Mouse (Mus musculus): ENCODE data around the gene Khdrbs1. TPM values are rescaled to one million over a fixed set of nuclear protein-coding genes. Genes with fewer than 3 reads are reported as not detected.
A peak's percentile ranks its signal among the peaks of the same experiment; 100 is the strongest.
"Not testable (repeated sequence)": the region's sequence is repeated elsewhere in the genome, so short reads cannot be mapped to it uniquely, and the experiment has no call there.

Gene Khdrbs1
- total RNA-seq, 2 experiments from 2014 or later: 44.2 to 49.3 TPM

- no peak for DNase-seq
- intact Hi-C loops (cut with DNase I): no loop called here
Observed at GRCm38 (mm10) chr4:129746591-129746990, 4.5 kb upstream of the Khdrbs1 start.

- no peak for DNase-seq
- intact Hi-C loops (cut with DNase I): no loop called here
Observed at GRCm38 (mm10) chr4:129746106-129746505, 4.0 kb upstream of the Khdrbs1 start.

DNA sequence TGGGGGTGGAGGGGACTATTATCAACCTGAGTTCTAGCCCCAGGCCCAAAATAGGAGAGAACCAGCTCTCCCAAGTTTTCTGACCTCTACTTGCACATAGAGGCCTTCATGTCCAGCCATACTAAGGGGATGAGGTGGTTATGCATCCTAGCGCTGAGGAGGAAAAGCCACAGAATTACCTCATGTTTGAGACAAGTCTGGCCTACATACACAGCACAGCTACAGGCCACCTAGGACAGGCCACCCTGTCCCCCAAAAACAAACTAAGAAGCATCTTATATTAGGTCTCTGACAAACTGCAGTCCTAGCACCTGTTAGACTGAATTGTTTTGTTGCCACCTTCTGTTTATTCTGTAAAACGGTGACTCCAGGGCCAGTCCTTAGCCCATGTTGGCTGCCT, 1.4 kb upstream of the Khdrbs1 start:
- DNase-seq: no peak
- intact Hi-C loops (cut with DNase I): loop anchor here (5.0 kb wide), 2 partner anchors 41 to 79 kb away; no protein-coding TSS in a partner anchor

DNA sequence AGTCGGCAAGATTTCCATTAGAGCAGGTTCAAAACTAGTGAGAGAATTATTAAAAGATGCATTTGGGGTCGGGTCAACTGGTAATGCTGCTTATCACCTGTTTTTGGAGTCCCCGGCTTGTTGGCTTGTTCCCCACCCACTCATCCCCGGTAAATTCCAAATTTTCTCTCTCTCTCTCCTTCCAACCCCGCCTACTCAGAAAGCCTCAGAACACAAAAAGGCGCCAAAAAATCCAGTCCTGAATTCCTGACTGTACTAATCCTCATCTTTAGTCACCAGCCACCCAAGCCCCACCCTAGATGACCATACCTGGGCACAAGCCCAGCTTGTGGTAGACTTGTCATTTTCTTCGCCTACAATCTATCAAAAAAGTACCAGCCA, 897 bp upstream of the Khdrbs1 start:
- peak in 1 of 2 experiments; percentile 2 for DNase-seq
- intact Hi-C loops (cut with DNase I): loop anchor here (5.0 kb wide), 2 partner anchors 41 to 79 kb away; no protein-coding TSS in a partner anchor

DNA sequence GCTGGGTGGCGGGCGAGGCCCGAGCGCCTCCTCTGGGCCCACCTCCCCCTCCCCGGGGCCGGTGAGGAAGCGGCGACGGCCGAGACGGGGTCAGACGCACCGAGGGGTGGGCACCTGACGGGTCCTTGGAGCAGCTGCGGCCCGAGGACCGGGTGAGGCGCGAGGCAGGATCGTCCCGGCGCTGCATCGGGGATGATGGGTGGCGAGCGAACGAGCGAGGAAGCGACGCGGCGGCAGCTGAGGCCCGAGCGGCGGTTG, 200 bp downstream of the Khdrbs1 start:
- no peak for DNase-seq
- intact Hi-C loops (cut with DNase I): loop anchor here (5.0 kb wide), 2 partner anchors 40 to 80 kb away; no protein-coding TSS in a partner anchor

GRCm38 (mm10) chr4:129741251-129741973, 691 bp downstream of the Khdrbs1 start:
- peak; percentile 45 to 50 for DNase-seq
- intact Hi-C loops (cut with DNase I): loop anchor here (5.0 kb wide), 2 partner anchors 39 to 81 kb away; no protein-coding TSS in a partner anchor

GRCm38 (mm10) chr4:129739111-129739645, 2.9 kb downstream of the Khdrbs1 start:
- intact Hi-C loops (cut with DNase I): no loop called here
- no peak for DNase-seq

DNA sequence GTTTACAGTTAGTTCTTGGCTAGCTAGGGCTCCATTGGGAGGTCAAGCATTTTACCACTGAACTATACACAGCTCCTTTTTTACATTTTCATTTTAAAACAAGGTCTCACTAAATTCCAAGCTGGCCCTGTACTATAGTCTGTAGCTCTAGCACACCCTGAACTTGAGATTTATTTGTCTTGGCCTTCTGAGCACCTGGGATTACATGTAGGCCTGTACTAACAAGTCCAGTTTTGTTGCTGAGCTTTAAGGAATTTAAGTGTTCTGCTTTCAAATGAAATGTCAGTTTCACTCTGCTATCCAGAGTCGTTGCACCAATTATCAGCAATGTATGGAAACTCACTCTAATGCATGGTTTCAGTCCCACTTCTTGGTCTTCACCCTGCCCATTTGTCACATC, 5.9 kb downstream of the Khdrbs1 start:
- intact Hi-C loops (cut with DNase I): no loop called here
- DNase-seq: no peak

DNA sequence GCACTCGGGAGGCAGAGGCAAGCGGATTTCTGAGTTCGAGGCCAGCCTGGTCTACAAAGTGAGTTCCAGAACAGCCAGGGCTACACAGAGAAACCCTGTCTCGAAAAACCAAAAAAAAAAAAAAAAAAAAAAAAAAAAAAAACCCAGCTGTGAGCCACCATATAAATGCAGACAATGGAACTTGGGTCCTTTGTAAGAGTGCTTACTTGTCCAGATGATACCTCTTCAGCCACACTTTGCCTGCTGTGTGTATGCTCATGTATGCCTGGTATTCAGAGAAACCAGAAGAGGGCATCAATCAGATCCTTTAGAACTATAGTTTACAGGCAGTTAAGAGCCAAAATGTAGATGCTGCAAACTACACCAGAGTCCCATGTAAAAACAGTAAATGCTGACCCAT, 6.6 kb downstream of the Khdrbs1 start:
- intact Hi-C loops (cut with DNase I); DNase-seq: not testable (repeated sequence)

- DNase-seq: no peak
- intact Hi-C loops (cut with DNase I): no loop called here
Observed at GRCm38 (mm10) chr4:129731423-129731822, 10.7 kb downstream of the Khdrbs1 start.

- intact Hi-C loops (cut with DNase I): no loop called here
- no peak for DNase-seq
Observed at GRCm38 (mm10) chr4:129716310-129716709, 25.8 kb downstream of the Khdrbs1 start.

DNA sequence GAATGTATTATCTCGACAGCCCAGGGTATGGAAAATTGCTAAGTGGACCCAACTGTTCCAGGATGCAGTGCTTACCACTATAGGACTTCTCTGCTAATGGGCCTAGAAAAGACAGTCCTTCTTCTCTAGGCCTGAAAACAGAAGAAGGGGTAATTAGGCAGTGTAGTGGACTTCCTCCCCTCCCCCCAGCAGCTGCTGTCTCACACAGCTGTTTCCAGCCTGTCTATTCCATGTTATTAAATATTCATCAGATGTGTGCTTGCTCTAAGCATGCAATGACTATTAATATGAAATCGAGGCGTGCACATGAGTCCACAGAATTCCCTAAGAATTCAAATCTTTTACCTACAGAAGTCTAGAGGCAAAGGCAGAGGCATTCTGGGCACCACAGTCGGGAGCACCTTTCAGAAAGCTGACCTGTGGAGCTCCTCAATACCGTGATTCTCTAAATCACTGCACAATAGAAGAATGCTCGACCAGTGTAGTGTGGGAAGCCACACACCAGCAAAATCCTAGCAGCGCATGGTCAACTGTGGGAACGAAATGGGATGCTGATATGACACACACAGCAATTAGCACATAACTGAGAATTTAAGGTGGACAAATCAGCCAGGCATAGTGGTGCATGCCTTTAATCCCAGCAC, 32.5 kb downstream of the Khdrbs1 start:
- intact Hi-C loops (cut with DNase I): no loop called here
- DNase-seq: peak in 1 of 2 experiments; percentile 37

- intact Hi-C loops (cut with DNase I): no loop called here
- DNase-seq: no peak
Observed at GRCm38 (mm10) chr4:129706750-129707149, 35.4 kb downstream of the Khdrbs1 start.

GRCm38 (mm10) chr4:129702454-129702853, 39.6 kb downstream of the Khdrbs1 start:
- DNase-seq: peak; percentile 73 to 75
- intact Hi-C loops (cut with DNase I): loop anchor here (5.0 kb wide), 3 partner anchors 40 to 385 kb away; partner anchors contain the start of genes Adgrb2 and Khdrbs1

DNA sequence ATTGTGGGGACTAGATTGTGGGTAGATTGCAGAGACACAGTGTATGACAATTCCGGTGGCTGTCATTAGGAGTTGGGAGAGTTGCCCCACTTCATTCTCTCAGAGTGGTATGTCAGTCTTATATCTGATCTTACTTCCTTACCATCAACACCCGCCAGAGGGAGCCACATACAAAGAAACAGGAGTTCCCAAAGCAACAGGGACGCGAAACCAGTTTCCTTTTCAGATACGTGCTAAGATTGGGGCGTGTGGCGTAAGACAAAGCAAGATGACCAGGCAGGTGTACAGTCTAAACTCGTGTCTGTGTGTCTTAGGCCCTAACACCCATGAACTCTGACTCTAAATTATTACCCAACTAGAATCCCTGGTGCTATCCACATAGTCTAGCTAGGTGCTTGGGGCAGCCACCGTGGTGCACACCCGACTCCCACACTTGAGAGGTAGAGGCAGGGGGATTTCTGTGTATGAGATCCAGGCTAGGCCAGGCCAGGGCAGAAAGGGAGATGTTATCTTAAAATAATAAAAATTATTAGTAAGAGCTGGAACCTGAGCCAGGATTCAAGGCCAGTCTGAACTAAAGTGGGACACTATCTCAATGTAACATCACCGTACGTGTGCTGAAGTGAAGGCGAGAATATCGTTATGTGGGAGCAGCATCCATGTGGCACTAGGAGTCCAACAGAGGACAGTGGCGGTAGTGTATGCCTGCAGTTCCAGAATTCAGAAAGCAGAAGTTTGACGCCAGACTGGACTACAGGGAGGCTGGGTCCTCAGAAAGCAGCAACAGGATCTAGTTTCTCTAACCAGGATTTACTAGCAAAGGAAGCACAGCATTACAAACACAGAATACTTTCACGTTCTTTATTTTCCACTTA, 40.4 kb downstream of the Khdrbs1 start:
- peak; percentile 84 to 91 for DNase-seq
- intact Hi-C loops (cut with DNase I): loop anchor here (2.0 to 5.0 kb wide), 5 partner anchors 41 to 386 kb away; partner anchors contain the start of genes Adgrb2, Khdrbs1 and Spocd1

DNA sequence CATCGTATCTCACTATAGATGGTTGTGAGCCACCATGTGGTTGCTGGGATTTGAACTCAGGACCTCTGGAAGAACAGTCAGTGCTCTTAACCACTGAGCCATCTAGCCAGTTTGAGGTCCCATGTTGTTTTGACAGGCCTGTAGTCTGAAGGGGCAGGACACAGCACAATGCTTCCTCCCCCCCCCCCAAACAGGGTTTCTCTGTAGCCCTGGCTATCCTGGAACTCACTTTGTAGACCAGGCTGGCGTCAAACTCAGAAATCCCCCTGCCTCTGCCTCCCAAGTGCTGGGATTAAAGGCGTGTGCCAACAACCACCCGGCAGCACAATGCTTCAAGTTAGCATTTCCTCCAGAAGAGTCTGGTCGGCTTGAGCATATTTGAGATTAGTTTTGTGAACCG, 41.4 kb downstream of the Khdrbs1 start:
- intact Hi-C loops (cut with DNase I): loop anchor here (2.0 to 5.0 kb wide), 5 partner anchors 42 to 387 kb away; partner anchors contain the start of genes Adgrb2, Khdrbs1 and Spocd1
- DNase-seq: not testable (repeated sequence)

- intact Hi-C loops (cut with DNase I): loop anchor here (2.0 to 5.0 kb wide), 5 partner anchors 42 to 387 kb away; partner anchors contain the start of genes Adgrb2, Khdrbs1 and Spocd1
- DNase-seq: no peak
Observed at GRCm38 (mm10) chr4:129700216-129700615, 41.9 kb downstream of the Khdrbs1 start.

GRCm38 (mm10) chr4:129697191-129697590, 44.9 kb downstream of the Khdrbs1 start:
- intact Hi-C loops (cut with DNase I): loop anchor here (2.0 kb wide), 1 partner anchor 24 kb away; the partner anchor contains the start of gene Kpna6
- no peak for DNase-seq

DNA sequence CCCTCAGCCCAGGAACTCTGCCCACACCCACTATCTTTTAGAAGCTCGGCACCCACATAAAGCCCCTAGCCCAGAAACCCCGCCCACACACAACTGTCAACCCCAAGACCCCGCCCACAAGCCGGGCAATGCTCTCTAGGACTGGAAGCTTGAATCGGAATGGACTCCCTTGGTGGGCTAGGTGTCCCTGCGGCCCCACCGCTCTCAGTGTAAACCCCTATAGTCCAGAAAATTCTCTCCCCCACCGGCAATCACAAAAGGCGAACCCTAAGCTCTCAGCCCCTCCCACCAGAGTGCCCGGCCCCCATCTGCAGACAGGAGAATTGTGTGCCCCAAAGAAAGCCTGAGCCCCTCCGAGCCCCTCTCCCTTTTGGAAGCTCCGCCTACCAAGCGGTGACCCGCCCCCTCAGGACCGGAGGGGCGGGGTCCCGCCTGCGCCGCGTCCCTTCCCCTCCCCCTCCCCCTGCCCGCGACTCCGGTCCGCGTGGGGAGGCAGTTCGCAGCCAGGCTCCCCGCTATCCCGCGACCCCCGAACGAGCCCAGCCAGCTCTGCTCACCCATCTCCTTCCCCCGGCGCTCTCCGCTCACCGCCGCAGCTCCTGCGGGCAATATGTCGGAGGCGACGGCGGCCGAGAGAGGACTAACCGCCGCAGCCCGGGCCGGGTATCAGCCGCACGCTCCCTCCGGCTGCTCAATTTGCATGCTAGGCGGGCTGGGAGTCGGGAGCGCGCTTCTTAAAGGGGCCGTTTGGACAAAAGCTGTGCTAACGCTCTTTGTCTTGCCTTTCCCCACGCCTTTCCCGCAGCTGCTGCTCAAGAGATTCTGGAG, 45.7 kb downstream of the Khdrbs1 start, which contains the start of gene Tmem39b:
Tmem39b (minus strand) TSS at position 681 of the 828 bp plus-strand sequence.
- peak; percentile 90 to 93 for DNase-seq
- intact Hi-C loops (cut with DNase I): loop anchor here (2.0 kb wide), 1 partner anchor 24 kb away; the partner anchor contains the start of gene Kpna6

All from heart, postnatal 14 days (tissue).